ENCODE assay signal across 7 mouse cellular contexts in the genomic region with DNA sequence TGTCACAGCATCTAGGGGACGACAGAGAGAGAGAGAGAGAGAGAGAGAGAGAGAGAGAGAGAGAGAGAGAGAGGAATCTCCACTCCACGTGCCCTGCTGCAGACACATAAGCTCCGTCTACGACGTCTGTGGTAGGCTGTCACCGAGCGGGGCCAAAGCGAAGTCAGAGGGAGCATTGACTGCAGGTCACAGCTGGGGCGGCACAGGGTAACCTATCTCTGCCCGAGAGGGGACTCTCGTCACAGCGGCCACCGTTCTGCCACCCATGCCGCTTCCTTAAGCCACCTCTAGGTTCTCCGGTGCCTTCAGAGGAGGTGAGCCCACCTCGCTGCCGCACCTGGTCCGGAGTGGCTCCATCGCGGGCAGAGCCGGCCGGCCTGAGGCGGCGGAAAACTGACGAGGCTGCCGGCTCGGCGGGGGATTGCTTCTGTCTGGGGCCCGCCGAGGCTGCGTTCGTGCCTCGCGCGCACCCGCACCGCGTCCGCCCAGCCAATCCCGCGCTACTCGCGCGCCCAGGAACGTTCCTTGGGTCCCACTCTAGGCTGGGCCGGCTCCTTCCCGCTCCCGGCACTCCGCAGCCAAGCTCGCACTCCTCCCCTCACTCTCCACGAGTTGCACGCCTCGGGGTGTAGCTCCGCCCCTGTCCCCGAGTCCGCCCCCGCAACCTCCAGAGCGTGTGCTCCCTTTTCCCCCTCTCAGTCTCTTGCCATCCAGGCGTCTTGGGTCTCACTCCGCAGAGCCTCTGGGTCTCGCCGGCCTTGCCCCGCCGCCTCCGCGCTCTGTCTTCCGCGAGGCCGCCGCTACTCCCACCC. TPM values are rescaled to one million over a fixed set of nuclear protein-coding genes. Genes with fewer than 3 reads are reported as not detected.
DNase-seq lines count a peak whose midpoint lies in the region; ATAC-seq and TF ChIP-seq lines count a peak whose summit lies in the region.

Gene Gphn (plus strand): TSS at position 673 of the 812 bp plus-strand sequence.

- no peak for TF ChIP-seq CTCF in intestine, postnatal 0 days (IDR thresholded peaks at IDR 0.05; ENCODE audit: low read depth)

- no peaks in the 10 kb centered on the region for H3K36me3 ChIP-seq in embryonic facial prominence, embryonic 10.5 days (replicated peaks)
- no peaks in the 10 kb centered on the region for H3K36me3 ChIP-seq in intestine, postnatal 0 days (ENCODE audit: control insufficient read depth, insufficient read depth)
- H3K36me3 ChIP-seq in limb, embryonic 10.5 days = no peaks in the 10 kb centered on the region
- no peaks in the 10 kb centered on the region for H3K36me3 ChIP-seq in midbrain, embryonic 13.5 days

- peak; percentile 94 for DNase-seq in adrenal gland, postnatal 10 days
- peak; percentile 92 for DNase-seq in embryonic facial prominence, embryonic 10.5 days (ENCODE audit: low spot score)
- peak; percentile 51 for DNase-seq in gonadal fat pad, adult 2 months (ENCODE audit: low read depth)
- DNase-seq in limb, embryonic 10.5 days (ENCODE audit: low spot score) = peak; percentile 90
- DNase-seq in spleen, adult 12 weeks (ENCODE audit: low spot score) = peak; percentile 65

- H3K4me1 ChIP-seq in embryonic facial prominence, embryonic 10.5 days = peaks cover 13% of the 10 kb centered on the region
- no peaks in the 10 kb centered on the region for H3K4me1 ChIP-seq in intestine, postnatal 0 days (replicated peaks; ENCODE audit: control insufficient read depth, insufficient read depth, low read length)
- peaks cover 9% of the 10 kb centered on the region; the same call in 1 of the 2 replicates for H3K4me1 ChIP-seq in limb, embryonic 10.5 days
- peaks cover 15% of the 10 kb centered on the region for H3K4me1 ChIP-seq in midbrain, embryonic 13.5 days (replicated peaks)

- H3K4me2 ChIP-seq in intestine, postnatal 0 days (replicated peaks; ENCODE audit: low read depth) = peak within 1 kb of the TSS; percentile 87
- peak within 1 kb of the TSS; percentile 69 for H3K4me2 ChIP-seq in midbrain, embryonic 13.5 days (replicated peaks)

- ATAC-seq in intestine, postnatal 0 days = peak; percentile 96
- peak; percentile 99 for ATAC-seq in midbrain, embryonic 13.5 days

- H3K9me3 ChIP-seq in embryonic facial prominence, embryonic 10.5 days = no peaks in the 10 kb centered on the region
- no peaks in the 10 kb centered on the region for H3K9me3 ChIP-seq in intestine, postnatal 0 days (ENCODE audit: control insufficient read depth)
- H3K9me3 ChIP-seq in limb, embryonic 10.5 days (replicated peaks) = no peaks in the 10 kb centered on the region
- H3K9me3 ChIP-seq in midbrain, embryonic 13.5 days = no peaks in the 10 kb centered on the region

- H3K27ac ChIP-seq in embryonic facial prominence, embryonic 10.5 days (replicated peaks) = peak within 1 kb of the TSS; percentile 95
- peak within 1 kb of the TSS; percentile 97 for H3K27ac ChIP-seq in intestine, postnatal 0 days (ENCODE audit: low read depth, low read length)
- peak within 1 kb of the TSS; percentile 96 for H3K27ac ChIP-seq in limb, embryonic 10.5 days
- H3K27ac ChIP-seq in midbrain, embryonic 13.5 days = peak within 1 kb of the TSS; percentile 98

- H3K4me3 ChIP-seq in embryonic facial prominence, embryonic 10.5 days = peak within 1 kb of the TSS; percentile 88
- H3K4me3 ChIP-seq in intestine, postnatal 0 days (ENCODE audit: low read depth, low read length) = peak within 1 kb of the TSS; percentile 99
- H3K4me3 ChIP-seq in limb, embryonic 10.5 days = peak within 1 kb of the TSS; percentile 83
- H3K4me3 ChIP-seq in midbrain, embryonic 13.5 days (replicated peaks) = peak within 1 kb of the TSS; percentile 97

- peak within 1 kb of the TSS; percentile 80 for H3K9ac ChIP-seq in intestine, postnatal 0 days (ENCODE audit: low read depth, low read length)
- peak within 1 kb of the TSS; percentile 94 for H3K9ac ChIP-seq in midbrain, embryonic 13.5 days (replicated peaks)

- no peaks in the 10 kb centered on the region for H3K27me3 ChIP-seq in embryonic facial prominence, embryonic 10.5 days (replicated peaks; ENCODE audit: low read depth, poor library complexity, severe bottlenecking)
- no peaks in the 10 kb centered on the region for H3K27me3 ChIP-seq in intestine, postnatal 0 days (replicated peaks; ENCODE audit: control insufficient read depth, insufficient read depth, low read length)
- H3K27me3 ChIP-seq in limb, embryonic 10.5 days (ENCODE audit: low read depth, poor library complexity, severe bottlenecking) = no peaks in the 10 kb centered on the region
- no peaks in the 10 kb centered on the region for H3K27me3 ChIP-seq in midbrain, embryonic 13.5 days

- WGBS in embryonic facial prominence, embryonic 10.5 days = under 1% methylated on average over 70 of the region's 70 CpGs
- WGBS in intestine, postnatal 0 days = under 1% methylated on average over 65 of the region's 70 CpGs
- under 1% methylated on average over 70 of the region's 70 CpGs for WGBS in limb, embryonic 10.5 days
- under 1% methylated on average over 62 of the region's 70 CpGs for WGBS in midbrain, embryonic 13.5 days

RNA-seq across cellular contexts. Expression of gene Gphn, which starts in this region (rescaled TPM):
- 10 to 100 TPM; 26.5 to 29.5 TPM for total RNA-seq in adrenal gland, postnatal 10 days (2021)
- polyA plus RNA-seq in embryonic facial prominence, embryonic 10.5 days (2016; fragmentation: Nextera tagmentation; extraction: Ambion mirVana) = 11.2 and 13.3 TPM in 2 replicates
- 14.2 and 19.9 TPM in 2 replicates for polyA plus RNA-seq in gonadal fat pad, adult 2 months (2012; rRNA removed)
- polyA plus RNA-seq in intestine, postnatal 0 days (2015; fragmentation: Nextera tagmentation; extraction: Ambion mirVana) = 7.1 and 9.1 TPM in 2 replicates
- 9.8 and 10.8 TPM in 2 replicates for polyA plus RNA-seq in limb, embryonic 10.5 days (2016; fragmentation: Nextera tagmentation; extraction: Ambion mirVana)
- 35.9 and 38.2 TPM in 2 replicates for polyA plus RNA-seq in midbrain, embryonic 13.5 days (2015; fragmentation: Nextera tagmentation; extraction: Ambion mirVana)

Comparison
In these comparisons a context has a peak if more than half of its experiments do, and no peak if none do; other contexts are left out.
1. Peak in every context shown above with its lines: DNase-seq, ATAC-seq, H3K4me3 ChIP-seq and H3K27ac ChIP-seq.